Mouse (Mus musculus): ENCODE results near the gene Lrmp. TPM values are rescaled to one million over a fixed set of nuclear protein-coding genes. Genes with fewer than 3 reads are reported as not detected.
"Not testable (repeated sequence)": the region's sequence is repeated elsewhere in the genome, so short reads cannot be mapped to it uniquely, and the experiment has no call there.

Gene Lrmp
- polyA plus RNA-seq, 1 experiment from 2014 or later: 4.8 TPM

- no peak overlapping the region for H3K4me3 ChIP-seq
- no peak overlapping the region for H3K27ac ChIP-seq
- WGBS: 84% methylated on average over 5 of the region's 5 CpGs
- H3K4me1 ChIP-seq: no peaks in the 10 kb centered on the region
- H3K36me3 ChIP-seq: no peaks in the 10 kb centered on the region
- no peak for DNase-seq (ENCODE audit: low spot score)
- no peaks in the 10 kb centered on the region for H3K9me3 ChIP-seq
- H3K27me3 ChIP-seq (ENCODE audit: insufficient read depth, poor library complexity, severe bottlenecking): no peaks in the 10 kb centered on the region
Observed at GRCm38 (mm10) chr6:145131991-145132390, 16.5 kb downstream of the Lrmp start.

GRCm38 (mm10) chr6:145132969-145133368 lies 17.5 kb downstream of the Lrmp start:
- DNase-seq (ENCODE audit: low spot score); H3K36me3 ChIP-seq; H3K9me3 ChIP-seq; H3K4me1 ChIP-seq; H3K27me3 ChIP-seq (ENCODE audit: insufficient read depth, poor library complexity, severe bottlenecking); H3K4me3 ChIP-seq; H3K27ac ChIP-seq: not testable (repeated sequence)
- 77% methylated on average over 5 of the region's 5 CpGs for WGBS

- Histone ChIP-seq H3K9me3 (no peaks in the 10 kb centered on the region), H3K4me3 (no peak overlapping the region), H3K27ac (no peak overlapping the region), H3K27me3 (ENCODE audit: insufficient read depth, poor library complexity, severe bottlenecking) (no peaks in the 10 kb centered on the region), H3K36me3 (no peaks in the 10 kb centered on the region), H3K4me1 (no peaks in the 10 kb centered on the region)
- 74% methylated on average over 3 of the region's 3 CpGs for WGBS
- peak; percentile 50 for DNase-seq (ENCODE audit: low spot score)
Observed at GRCm38 (mm10) chr6:145135295-145135694, 19.8 kb downstream of the Lrmp start.

GRCm38 (mm10) chr6:145135804-145136203 lies 20.4 kb downstream of the Lrmp start:
- peak; percentile 67 for DNase-seq (ENCODE audit: low spot score)
- 62% methylated on average over 9 of the region's 9 CpGs for WGBS
- Histone ChIP-seq H3K27me3 (ENCODE audit: insufficient read depth, poor library complexity, severe bottlenecking) (no peaks in the 10 kb centered on the region), H3K36me3 (no peaks in the 10 kb centered on the region), H3K4me3 (no peak overlapping the region), H3K4me1 (peaks cover 5% of the 10 kb centered on the region), H3K9me3 (no peaks in the 10 kb centered on the region), H3K27ac (no peak overlapping the region)

- Histone ChIP-seq H3K9me3 (no peaks in the 10 kb centered on the region), H3K4me3 (no peak overlapping the region), H3K4me1 (peaks cover 9% of the 10 kb centered on the region), H3K27ac (no peak overlapping the region), H3K27me3 (ENCODE audit: insufficient read depth, poor library complexity, severe bottlenecking) (no peaks in the 10 kb centered on the region; the same call in 1 of the 2 replicates), H3K36me3 (no peaks in the 10 kb centered on the region)
- DNase-seq (ENCODE audit: low spot score): peak; percentile 48
- WGBS: 82% methylated on average over 5 of the region's 5 CpGs
Observed at GRCm38 (mm10) chr6:145136831-145137230, 21.4 kb downstream of the Lrmp start.

GRCm38 (mm10) chr6:145139236-145139635 lies 23.8 kb downstream of the Lrmp start:
- Histone ChIP-seq H3K36me3 (no peaks in the 10 kb centered on the region), H3K4me3 (no peak overlapping the region), H3K27me3 (ENCODE audit: insufficient read depth, poor library complexity, severe bottlenecking) (no peaks in the 10 kb centered on the region; the same call in 1 of the 2 replicates), H3K4me1 (peaks cover 20% of the 10 kb centered on the region), H3K9me3 (no peaks in the 10 kb centered on the region), H3K27ac (no peak overlapping the region)
- no peak for DNase-seq (ENCODE audit: low spot score)
- 91% methylated on average over 13 of the region's 13 CpGs for WGBS

- WGBS: 73% methylated on average over 11 of the region's 11 CpGs
- H3K9me3 ChIP-seq: no peaks in the 10 kb centered on the region
- H3K27ac ChIP-seq: no peak overlapping the region
- no peak for DNase-seq (ENCODE audit: low spot score)
- no peak overlapping the region for H3K4me3 ChIP-seq
- H3K4me1 ChIP-seq: peaks cover 20% of the 10 kb centered on the region
- no peaks in the 10 kb centered on the region for H3K36me3 ChIP-seq
- H3K27me3 ChIP-seq (ENCODE audit: insufficient read depth, poor library complexity, severe bottlenecking): no peaks in the 10 kb centered on the region; the same call in 1 of the 2 replicates
Observed at GRCm38 (mm10) chr6:145139776-145140475, 24.5 kb downstream of the Lrmp start.

GRCm38 (mm10) chr6:145140706-145141105 lies 25.3 kb downstream of the Lrmp start:
- Histone ChIP-seq H3K36me3 (no peaks in the 10 kb centered on the region), H3K27me3 (ENCODE audit: insufficient read depth, poor library complexity, severe bottlenecking) (no peaks in the 10 kb centered on the region; the same call in 1 of the 2 replicates), H3K4me1 (peaks cover 20% of the 10 kb centered on the region), H3K27ac (no peak overlapping the region), H3K9me3 (no peaks in the 10 kb centered on the region), H3K4me3 (no peak overlapping the region)
- no peak for DNase-seq (ENCODE audit: low spot score)
- WGBS: 72% methylated on average over 11 of the region's 11 CpGs

- Histone ChIP-seq H3K4me3 (no peak overlapping the region), H3K4me1 (peaks cover 20% of the 10 kb centered on the region), H3K36me3 (no peaks in the 10 kb centered on the region), H3K27me3 (ENCODE audit: insufficient read depth, poor library complexity, severe bottlenecking) (no peaks in the 10 kb centered on the region; the same call in 1 of the 2 replicates), H3K9me3 (no peaks in the 10 kb centered on the region), H3K27ac (no peak overlapping the region)
- DNase-seq (ENCODE audit: low spot score): no peak
- 82% methylated on average over 12 of the region's 12 CpGs for WGBS
Observed at GRCm38 (mm10) chr6:145141827-145142226, 26.4 kb downstream of the Lrmp start.

- H3K9me3 ChIP-seq: no peaks in the 10 kb centered on the region
- H3K27ac ChIP-seq: no peak overlapping the region
- no peak overlapping the region for H3K4me3 ChIP-seq
- DNase-seq (ENCODE audit: low spot score): no peak
- peaks cover 36% of the 10 kb centered on the region for H3K4me1 ChIP-seq
- WGBS: 74% methylated on average over 7 of the region's 7 CpGs
- no peaks in the 10 kb centered on the region for H3K36me3 ChIP-seq
- H3K27me3 ChIP-seq (ENCODE audit: insufficient read depth, poor library complexity, severe bottlenecking): no peaks in the 10 kb centered on the region; the same call in 1 of the 2 replicates
Observed at GRCm38 (mm10) chr6:145145173-145145572, 29.7 kb downstream of the Lrmp start.

GRCm38 (mm10) chr6:145147716-145148115 lies 32.3 kb downstream of the Lrmp start:
- no peaks in the 10 kb centered on the region for H3K27me3 ChIP-seq (ENCODE audit: insufficient read depth, poor library complexity, severe bottlenecking)
- no peaks in the 10 kb centered on the region for H3K9me3 ChIP-seq
- WGBS: 76% methylated on average over 16 of the region's 16 CpGs
- H3K4me3 ChIP-seq: no peak overlapping the region
- no peaks in the 10 kb centered on the region for H3K36me3 ChIP-seq
- no peak overlapping the region for H3K27ac ChIP-seq
- no peak for DNase-seq (ENCODE audit: low spot score)
- H3K4me1 ChIP-seq: peaks cover 34% of the 10 kb centered on the region

- peaks cover 25% of the 10 kb centered on the region for H3K4me1 ChIP-seq
- WGBS: 43% methylated on average over 9 of the region's 9 CpGs
- no peaks in the 10 kb centered on the region for H3K36me3 ChIP-seq
- H3K4me3 ChIP-seq: no peak overlapping the region
- no peaks in the 10 kb centered on the region for H3K9me3 ChIP-seq
- no peaks in the 10 kb centered on the region for H3K27me3 ChIP-seq (ENCODE audit: insufficient read depth, poor library complexity, severe bottlenecking)
- DNase-seq (ENCODE audit: low spot score): no peak
- no peak overlapping the region for H3K27ac ChIP-seq
Observed at GRCm38 (mm10) chr6:145149054-145149453, 33.6 kb downstream of the Lrmp start.

- no peak for DNase-seq (ENCODE audit: low spot score)
- no peak overlapping the region for H3K4me3 ChIP-seq
- no peaks in the 10 kb centered on the region for H3K9me3 ChIP-seq
- no peaks in the 10 kb centered on the region for H3K27me3 ChIP-seq (ENCODE audit: insufficient read depth, poor library complexity, severe bottlenecking)
- H3K4me1 ChIP-seq: 0 out of 2 replicates have a peak, but pooled peaks cover 6% of the 10 kb centered on the region
- no peaks in the 10 kb centered on the region for H3K36me3 ChIP-seq
- 70% methylated on average over 4 of the region's 4 CpGs for WGBS
- no peak overlapping the region for H3K27ac ChIP-seq
Observed at GRCm38 (mm10) chr6:145158619-145159018, 43.2 kb downstream of the Lrmp start.

Data from heart, embryonic 10.5 days (tissue).